Mouse (Mus musculus): ENCODE data around the gene Disc1. TPM values are rescaled to one million over a fixed set of nuclear protein-coding genes. Genes with fewer than 3 reads are reported as not detected.

Gene Disc1
- total RNA-seq, 2 experiments from 2014 or later: 0.82 to 0.99 TPM

DNA sequence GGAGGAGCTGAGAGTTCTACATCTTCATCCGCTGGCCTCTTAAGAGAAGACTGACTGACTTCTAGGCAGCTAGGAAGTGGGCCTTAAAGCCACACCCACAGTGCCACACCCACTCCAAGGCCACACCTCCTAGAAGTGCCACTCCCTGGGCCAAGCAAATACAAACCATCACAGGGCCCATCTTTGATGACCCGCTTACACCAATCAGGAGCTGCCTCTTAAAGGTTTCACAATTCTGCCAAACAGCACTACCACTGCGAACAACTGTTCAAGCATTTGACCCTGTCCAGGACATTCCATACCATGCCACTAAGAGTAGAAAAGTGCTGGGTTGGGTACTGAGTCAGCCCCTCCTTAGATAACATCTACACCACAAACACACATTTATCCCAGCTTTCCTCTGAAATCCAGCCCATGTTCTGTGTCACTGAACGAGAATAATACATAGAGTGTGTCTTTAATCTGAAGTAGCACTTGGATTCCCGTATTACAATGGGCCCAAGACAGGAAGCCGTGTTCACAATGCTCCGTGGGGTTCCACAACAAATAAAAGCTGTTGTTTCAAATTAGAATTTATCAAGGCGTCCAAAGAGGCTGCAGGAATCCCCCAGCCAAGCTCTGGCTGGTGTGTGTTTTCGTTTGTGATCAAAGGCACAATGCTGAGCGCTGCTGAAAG is 199.6 kb downstream of the Disc1 start:
- intact Hi-C loops (cut with DNase I): no loop called here
- DNase-seq: no peak

GRCm38 (mm10) chr8:125254188-125255005 is 200.4 kb downstream of the Disc1 start:
- intact Hi-C loops (cut with DNase I): no loop called here
- DNase-seq: peak; percentile 76 to 80

DNA sequence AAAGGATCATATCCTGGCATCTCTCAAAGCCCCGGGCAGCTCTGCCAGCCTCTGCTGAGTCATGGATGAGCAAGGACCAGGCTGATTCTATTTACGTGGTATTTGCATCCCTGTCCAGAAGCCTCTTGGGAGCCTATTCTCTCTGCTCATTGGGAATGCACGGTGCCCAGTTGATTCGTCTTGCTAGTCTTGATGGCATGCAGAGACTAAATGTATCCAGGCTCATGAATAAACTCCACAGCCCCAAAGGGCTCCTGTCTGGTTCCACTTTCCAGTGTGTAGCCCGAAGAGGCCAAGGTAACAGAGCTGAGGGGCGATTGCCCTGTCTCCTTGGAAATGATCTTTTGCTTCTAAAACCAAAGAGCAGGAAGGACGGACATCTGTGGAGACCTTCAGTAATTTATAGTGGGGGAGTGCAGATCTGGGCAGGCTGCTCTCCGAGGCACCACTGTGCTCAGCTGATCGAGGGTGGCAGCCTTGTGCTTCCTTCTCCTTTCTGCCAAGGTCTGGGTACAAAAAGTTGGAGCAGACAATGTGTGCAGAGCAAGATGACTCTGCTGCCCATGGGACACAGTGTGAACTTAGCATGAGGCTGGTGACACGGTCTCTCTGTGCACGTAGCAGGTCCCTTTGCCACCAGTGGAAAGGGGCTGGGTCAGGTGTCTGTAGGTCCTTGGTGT is 201.2 kb downstream of the Disc1 start:
- no peak for DNase-seq
- intact Hi-C loops (cut with DNase I): no loop called here

GRCm38 (mm10) chr8:125257660-125258059 is 203.7 kb downstream of the Disc1 start:
- intact Hi-C loops (cut with DNase I): no loop called here
- no peak for DNase-seq

DNA sequence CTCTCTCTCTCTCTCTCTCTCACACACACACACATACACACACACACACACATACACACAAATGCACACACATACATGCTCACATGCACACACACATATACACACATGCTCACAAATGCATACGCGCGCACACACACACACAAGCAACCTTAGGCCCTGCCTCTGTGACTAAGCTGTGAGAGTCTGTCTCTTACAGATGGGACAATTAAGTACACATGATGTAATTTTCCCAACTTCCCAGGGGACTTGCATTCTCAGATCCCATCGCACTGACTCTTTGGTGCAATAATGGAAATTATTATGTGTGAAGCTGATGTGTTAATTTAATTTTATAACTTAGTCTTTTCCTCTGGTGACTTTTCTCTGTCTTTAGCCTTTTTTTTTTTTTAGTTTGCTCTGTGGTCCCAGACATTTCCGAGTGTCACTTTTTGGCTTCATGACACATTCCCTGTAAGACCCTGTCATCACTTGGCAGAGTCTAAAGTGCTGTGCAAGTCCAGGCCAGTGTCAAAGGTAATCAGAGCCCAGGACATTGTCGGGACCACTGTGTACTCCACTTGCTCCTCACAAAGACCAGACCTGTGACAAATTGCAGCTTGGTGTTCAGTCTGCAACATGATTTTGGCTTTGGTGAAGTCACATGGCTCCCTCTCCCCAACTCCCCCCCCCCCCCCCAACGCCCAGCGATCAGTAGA is 205.0 kb downstream of the Disc1 start:
- intact Hi-C loops (cut with DNase I): no loop called here
- DNase-seq: no peak

- DNase-seq: no peak
- intact Hi-C loops (cut with DNase I): no loop called here
Measured at GRCm38 (mm10) chr8:125268181-125268705, 214.2 kb downstream of the Disc1 start.

GRCm38 (mm10) chr8:125270292-125270691 is 216.3 kb downstream of the Disc1 start:
- DNase-seq: no peak
- intact Hi-C loops (cut with DNase I): no loop called here

GRCm38 (mm10) chr8:125271357-125271756 is 217.4 kb downstream of the Disc1 start:
- DNase-seq: no peak
- intact Hi-C loops (cut with DNase I): no loop called here

DNA sequence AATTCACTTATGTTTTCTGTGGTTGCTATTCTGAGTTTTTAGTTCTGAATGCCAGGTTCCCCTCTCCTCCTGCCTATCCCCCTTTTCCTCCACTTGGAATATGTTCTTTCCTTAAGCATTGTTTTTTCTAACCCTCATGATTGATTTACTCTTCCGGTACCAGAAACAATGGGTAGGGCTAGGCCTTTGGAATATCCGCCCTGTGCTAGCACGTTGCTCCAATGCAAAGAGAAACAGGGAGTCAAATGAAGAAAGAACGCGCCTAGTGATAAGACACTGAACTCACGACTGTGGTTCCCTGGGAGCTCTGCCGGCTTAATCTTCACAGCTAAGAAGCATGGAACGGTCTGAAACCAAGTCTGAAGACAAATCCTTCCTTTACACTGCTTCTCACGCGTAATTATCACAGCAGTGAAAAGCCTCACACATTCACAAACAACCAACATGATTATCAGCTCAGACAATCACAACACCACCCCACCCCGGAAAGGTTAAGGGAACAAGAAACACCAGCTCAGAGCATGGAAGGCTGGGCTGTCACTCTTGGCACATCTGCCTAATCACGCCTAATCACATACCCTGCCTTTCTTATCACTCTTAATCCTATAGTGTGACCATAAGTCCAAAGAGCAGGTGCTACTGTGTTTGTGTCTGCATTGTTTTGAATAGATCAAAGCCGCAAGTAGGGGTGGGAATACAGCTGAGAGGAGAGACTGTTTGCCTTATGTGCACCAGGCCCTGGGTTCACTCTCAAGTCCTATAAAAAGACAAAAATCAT is 218.3 kb downstream of the Disc1 start:
- no peak for DNase-seq
- intact Hi-C loops (cut with DNase I): no loop called here

- intact Hi-C loops (cut with DNase I): no loop called here
- no peak for DNase-seq
Measured at GRCm38 (mm10) chr8:125277071-125277682, 223.2 kb downstream of the Disc1 start.

DNA sequence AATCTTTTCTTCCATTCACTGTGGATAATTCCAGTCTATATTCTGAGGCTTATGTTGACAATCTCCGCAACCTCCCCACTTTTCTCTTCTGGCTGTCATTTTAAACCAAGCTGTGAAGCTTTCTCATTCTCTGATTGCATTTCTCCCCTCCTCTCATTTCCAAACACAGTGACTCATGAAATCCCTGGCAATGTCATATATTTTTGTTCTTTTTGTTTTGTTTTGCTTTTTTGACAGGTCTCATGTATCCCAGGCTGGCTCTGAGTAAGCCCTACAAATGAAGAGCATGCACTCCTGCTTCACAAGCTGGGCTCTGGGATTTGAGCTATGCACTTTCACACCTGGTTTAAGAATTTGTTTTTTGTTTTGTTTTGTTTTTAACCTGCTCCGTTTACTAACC is 225.2 kb downstream of the Disc1 start:
- intact Hi-C loops (cut with DNase I): no loop called here

DNA sequence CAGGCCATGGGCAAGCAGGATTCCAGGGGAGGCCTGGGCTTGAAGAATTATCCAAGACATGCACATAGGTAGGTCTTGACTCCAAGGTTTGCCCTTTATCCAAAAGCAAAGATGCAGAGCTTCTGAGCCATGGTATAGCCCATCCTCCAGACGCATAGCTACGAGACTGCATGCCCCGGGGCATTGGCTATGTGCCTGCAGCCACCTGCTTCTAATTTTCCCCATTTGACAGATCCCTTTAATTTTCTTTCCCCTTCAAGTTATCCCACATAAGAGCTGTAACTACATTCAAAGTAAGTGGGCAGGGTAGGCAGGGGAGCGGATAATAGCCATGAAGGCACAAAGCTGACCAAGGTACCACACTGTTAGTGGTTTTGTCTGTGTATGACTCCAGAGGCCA is 225.9 kb downstream of the Disc1 start:
- DNase-seq: no peak
- intact Hi-C loops (cut with DNase I): no loop called here

More for the DNA sequence above, 225.2 kb downstream of the Disc1 start:
- no peak for DNase-seq

DNA sequence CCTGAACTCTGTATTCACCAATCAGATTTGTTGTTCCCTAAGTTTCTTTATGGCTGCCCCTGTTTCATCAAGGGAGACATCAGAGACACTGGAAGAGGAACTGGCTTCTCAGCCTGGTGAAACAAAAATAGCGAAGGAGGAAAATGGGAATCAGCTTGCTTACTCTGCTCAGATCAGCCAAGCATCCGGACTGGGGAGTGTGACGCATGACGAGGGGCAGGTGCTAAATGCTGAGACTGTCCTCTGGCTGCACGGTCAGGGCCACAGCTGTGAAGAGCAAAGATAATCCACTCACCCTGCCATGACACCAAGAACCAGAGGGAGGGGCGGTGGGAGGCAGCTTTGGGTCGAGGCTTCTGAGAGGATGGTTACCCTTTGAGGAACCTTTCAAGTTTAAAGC is 228.5 kb downstream of the Disc1 start:
- intact Hi-C loops (cut with DNase I): no loop called here
- DNase-seq: peak in 1 of 2 experiments; percentile 23

GRCm38 (mm10) chr8:125283542-125283941 is 229.5 kb downstream of the Disc1 start:
- intact Hi-C loops (cut with DNase I): no loop called here
- no peak for DNase-seq

GRCm38 (mm10) chr8:125284875-125285274 is 230.9 kb downstream of the Disc1 start:
- intact Hi-C loops (cut with DNase I): loop anchor here (5.0 kb wide), 1 partner anchor 98 kb away; no protein-coding TSS in a partner anchor
- no peak for DNase-seq

DNA sequence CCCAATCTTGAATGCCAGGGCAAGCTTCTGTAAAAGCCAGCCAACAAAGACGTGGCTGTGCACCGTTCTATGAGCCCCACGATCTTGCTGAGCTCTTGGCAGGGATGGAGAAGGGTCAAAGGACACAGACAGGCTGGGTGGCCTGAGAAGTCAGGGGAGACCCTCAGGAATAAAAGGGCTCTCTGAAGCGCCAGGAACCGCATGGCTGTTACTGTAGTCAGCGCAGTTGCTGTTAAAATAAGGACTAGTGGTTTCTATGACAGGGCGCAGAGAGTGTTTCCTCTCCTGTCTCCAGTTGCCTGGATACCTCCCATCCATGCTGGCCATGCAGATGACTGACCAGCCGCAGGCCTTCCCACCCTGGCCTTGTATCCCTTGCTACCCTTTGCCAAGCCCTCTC is 231.4 kb downstream of the Disc1 start:
- no peak for DNase-seq
- intact Hi-C loops (cut with DNase I): loop anchor here (5.0 kb wide), 1 partner anchor 98 kb away; no protein-coding TSS in a partner anchor

DNA sequence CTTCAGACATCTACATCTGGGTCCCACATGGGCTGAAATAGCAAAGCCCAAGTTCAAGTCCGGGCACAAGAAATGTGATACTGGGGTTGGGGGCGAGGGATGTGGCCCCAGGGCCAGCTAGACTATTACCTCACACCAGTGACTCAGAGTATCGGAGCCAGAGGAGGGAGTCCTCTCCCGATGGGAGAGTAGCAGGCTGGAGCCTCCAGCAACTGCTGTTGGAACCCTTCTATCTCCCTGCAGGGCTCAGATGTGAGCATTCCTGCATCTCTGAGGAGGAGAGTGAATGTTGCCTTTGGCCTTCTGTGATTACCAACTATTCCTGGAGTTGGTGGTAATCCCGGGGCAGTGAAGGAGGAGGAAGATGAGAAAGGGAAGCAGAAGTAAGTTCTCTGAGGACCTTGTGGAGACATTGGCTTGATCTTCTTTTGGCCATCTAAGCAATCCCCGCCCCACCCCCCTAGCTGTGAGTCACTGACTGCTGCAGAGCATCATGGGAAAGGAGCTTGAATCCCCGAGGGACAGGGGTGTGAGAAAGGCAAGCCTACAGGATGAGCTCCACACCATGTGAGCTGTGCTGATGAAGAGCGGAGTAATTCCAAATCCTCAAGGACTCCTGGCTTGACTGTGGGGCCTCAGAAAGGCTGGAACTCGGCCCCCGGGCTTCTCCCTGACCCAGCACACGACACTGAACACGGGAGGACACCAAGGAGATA is 232.1 kb downstream of the Disc1 start:
- peak; percentile 72 to 83 for DNase-seq
- intact Hi-C loops (cut with DNase I): loop anchor here (5.0 kb wide), 1 partner anchor 99 kb away; no protein-coding TSS in a partner anchor

DNA sequence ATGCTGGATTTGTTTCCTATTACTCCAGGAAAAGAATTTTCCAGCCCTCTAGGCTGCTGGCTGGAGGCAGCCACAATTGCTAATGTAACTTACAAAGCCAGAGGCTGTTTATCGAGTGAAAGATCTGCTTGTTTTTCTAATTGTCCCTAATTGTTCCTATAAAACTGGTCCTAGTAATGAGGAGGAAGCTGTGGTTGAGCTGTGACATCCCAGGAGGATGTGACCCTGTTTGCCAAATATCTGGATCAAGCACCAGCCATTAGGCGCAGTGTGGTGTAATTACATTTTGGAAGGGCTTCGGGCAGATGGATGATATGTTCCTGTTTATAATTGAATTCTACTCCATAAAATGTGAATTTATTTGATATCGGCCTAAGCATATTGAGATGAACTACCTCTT is 233.3 kb downstream of the Disc1 start:
- intact Hi-C loops (cut with DNase I): loop anchor here (5.0 kb wide), 1 partner anchor 100 kb away; no protein-coding TSS in a partner anchor
- DNase-seq: no peak
